Mouse (Mus musculus) midbrain, embryonic 15.5 days (tissue): Measurements from ENCODE around the gene Snapin. TPM values are rescaled to one million over a fixed set of nuclear protein-coding genes. Genes with fewer than 3 reads are reported as not detected.

Source experiments
- ATAC-seq: fragments of 200-750 bp; cut with Nextera tagmentation; replicated peaks from 2 replicates; pipeline ENCODE4 v1.8.0; 2017; ENCODE audit warnings: moderate TSS enrichment
- H3K27ac ChIP-seq: fragments of 300-500 bp; sonication (generic); 2 replicates; pipeline ENCODE4 v1.5.1; 2015; ENCODE audit warnings: mild to moderate bottlenecking, inconsistent platforms
- H3K27me3 ChIP-seq: fragments of 300-500 bp; sonication (generic); replicated peaks from 2 replicates; pipeline ENCODE4 v1.6.1; 2015; ENCODE audit warnings: inconsistent platforms
- H3K36me3 ChIP-seq: fragments of 300-500 bp; sonication (generic); replicated peaks from 2 replicates; pipeline ENCODE4 v1.6.1; 2015; ENCODE audit warnings: inconsistent platforms
- H3K4me1 ChIP-seq: fragments of 300-500 bp; sonication (generic); 2 replicates; pipeline ENCODE4 v1.6.1; 2015; ENCODE audit warnings: inconsistent platforms
- H3K4me2 ChIP-seq: fragments of 300-500 bp; sonication (generic); 2 replicates; pipeline ENCODE4 v1.6.1; 2015; ENCODE audit warnings: inconsistent platforms, mild to moderate bottlenecking, moderate library complexity
- H3K4me3 ChIP-seq: fragments of 300-500 bp; sonication (generic); 2 replicates; pipeline ENCODE4 v1.5.1; 2015; ENCODE audit warnings: mild to moderate bottlenecking, inconsistent platforms
- H3K9ac ChIP-seq: fragments of 300-500 bp; sonication (generic); 2 replicates; pipeline ENCODE4 v1.6.1; 2015; ENCODE audit warnings: mild to moderate bottlenecking, inconsistent platforms
- H3K9me3 ChIP-seq: fragments of 300-500 bp; sonication (generic); 2 replicates; pipeline ENCODE4 v1.6.1; 2016; ENCODE audit warnings: inconsistent platforms
- WGBS: fragments of 180-500 bp; shearing (Covaris S2); methylation state at CpG from one replicate; pipeline ENCODE4 v1.1.7; 2015; ENCODE audit warnings: mixed read lengths; 5-methylcytosine and 5-hydroxymethylcytosine counted together
- polyA plus RNA-seq: library from polyadenylated mRNA; unstranded; fragments of >200 nt; fragmentation: Nextera tagmentation; extraction: Ambion mirVana; gene quantifications from 2 replicates; pipeline ENCODE4 v1.2.1, GENCODE M21; 2015

The Snapin gene
- polyA plus RNA-seq, 1 experiment from 2014 or later: 83.4 TPM

GRCm38 (mm10) chr3:90445417-90446200 is 45.2 kb downstream of the Snapin start:
- Histone ChIP-seq H3K4me3 (no peak overlapping the region), H3K27ac (peak overlapping the region; percentile 81), H3K36me3 (no peaks in the 10 kb centered on the region), H3K9me3 (no peaks in the 10 kb centered on the region), H3K27me3 (no peaks in the 10 kb centered on the region), H3K9ac (no peak overlapping the region), H3K4me2 (peak overlapping the region; percentile 49), H3K4me1 (peaks cover 16% of the 10 kb centered on the region)
- 67% methylated on average over 11 of the region's 11 CpGs for WGBS
- ATAC-seq: no peak

GRCm38 (mm10) chr3:90443977-90444376 is 46.9 kb downstream of the Snapin start:
- Histone ChIP-seq H3K27me3 (no peaks in the 10 kb centered on the region), H3K4me3 (no peak overlapping the region), H3K9me3 (no peaks in the 10 kb centered on the region), H3K4me2 (no peak overlapping the region), H3K9ac (no peak overlapping the region), H3K27ac (no peak overlapping the region), H3K36me3 (no peaks in the 10 kb centered on the region), H3K4me1 (peaks cover 16% of the 10 kb centered on the region)
- ATAC-seq: no peak
- WGBS: 90% methylated on average over 3 of the region's 3 CpGs

- WGBS: 87% methylated on average over 2 of the region's 2 CpGs
Measured at GRCm38 (mm10) chr3:90440756-90441155, 50.1 kb downstream of the Snapin start.

More at GRCm38 (mm10) chr3:90440756-90441155, 50.1 kb downstream of the Snapin start:
- no peak overlapping the region for H3K4me3 ChIP-seq
- H3K36me3 ChIP-seq: no peaks in the 10 kb centered on the region
- H3K9me3 ChIP-seq: no peaks in the 10 kb centered on the region
- no peak overlapping the region for H3K9ac ChIP-seq
- H3K27me3 ChIP-seq: no peaks in the 10 kb centered on the region
- H3K27ac ChIP-seq: no peak overlapping the region
- no peak overlapping the region for H3K4me2 ChIP-seq
- peaks cover 3% of the 10 kb centered on the region; the same call in 1 of the 2 replicates for H3K4me1 ChIP-seq
- no peak for ATAC-seq

Other genes starting within 250 kb of the Snapin start
- 1.6 and 2.3 TPM in 2 replicates for gene Creb3l4, start 247.5 kb downstream of the Snapin start, polyA plus RNA-seq
- 48.4 and 52.1 TPM in 2 replicates for gene Slc39a1, start 242.9 kb downstream of the Snapin start, polyA plus RNA-seq
- 24.0 and 26.6 TPM in 2 replicates for gene Crtc2, start 236.9 kb downstream of the Snapin start, polyA plus RNA-seq
- 7.4 and 11.2 TPM in 2 replicates for gene Dennd4b, start 225.8 kb downstream of the Snapin start, polyA plus RNA-seq
- gene Gatad2b, start 197.9 kb downstream of the Snapin start, polyA plus RNA-seq: 13.2 and 14.5 TPM in 2 replicates
- gene Slc27a3, start 101.1 kb downstream of the Snapin start, polyA plus RNA-seq: 35.1 and 38.6 TPM in 2 replicates
- 37.8 and 39.2 TPM in 2 replicates for gene Ints3, start 57.4 kb downstream of the Snapin start, polyA plus RNA-seq
- 2.7 and 3.0 TPM in 2 replicates for gene Npr1, start 25.2 kb downstream of the Snapin start, polyA plus RNA-seq
- gene Ilf2, start 14.9 kb downstream of the Snapin start, polyA plus RNA-seq: 263 and 264 TPM in 2 replicates
- 184 and 185 TPM in 2 replicates for gene Chtop, start 18.5 kb upstream of the Snapin start, polyA plus RNA-seq
- 11.5 and 13.4 TPM in 2 replicates for gene S100a1, start 23.4 kb upstream of the Snapin start, polyA plus RNA-seq
- 7.0 and 7.4 TPM in 2 replicates for gene S100a13, start 23.4 kb upstream of the Snapin start, polyA plus RNA-seq
- gene S100a14, start 35.8 kb upstream of the Snapin start, polyA plus RNA-seq: 0.40 TPM in 1 of 2 replicates, not detected in the other
- gene S100a16, start 46.2 kb upstream of the Snapin start, polyA plus RNA-seq: 32.3 and 35.2 TPM in 2 replicates
- 0.19 TPM in 1 of 2 replicates, not detected in the other for gene S100a3, start 69.5 kb upstream of the Snapin start, polyA plus RNA-seq
- not detected in 2 replicates for gene S100a2, start 99.2 kb upstream of the Snapin start, polyA plus RNA-seq
- not detected in 2 replicates for gene Gm42674, start 110.9 kb upstream of the Snapin start, polyA plus RNA-seq
- gene S100a4, start 112.7 kb upstream of the Snapin start, polyA plus RNA-seq: 0.52 and 0.78 TPM in 2 replicates
- gene S100a5, start 117.5 kb upstream of the Snapin start, polyA plus RNA-seq: not detected in 2 replicates
- 18.4 and 25.6 TPM in 2 replicates for gene S100a6, start 121.8 kb upstream of the Snapin start, polyA plus RNA-seq
- gene S100a7a, start 163.0 kb upstream of the Snapin start, polyA plus RNA-seq: not detected in 2 replicates
- 1.7 and 14.5 TPM in 2 replicates for gene S100a8, start 177.9 kb upstream of the Snapin start, polyA plus RNA-seq
- 2.1 and 11.5 TPM in 2 replicates for gene S100a9, start 204.7 kb upstream of the Snapin start, polyA plus RNA-seq
- not detected in 2 replicates for gene Pglyrp4, start 235.9 kb upstream of the Snapin start, polyA plus RNA-seq